Mouse (Mus musculus) CD4-positive, CD25-positive, alpha-beta regulatory T cell, adult 4 months (primary cell): ENCODE measurements around the gene Syngr3. TPM values are rescaled to one million over a fixed set of nuclear protein-coding genes. Genes with fewer than 3 reads are reported as not detected.

Experiments
- ATAC-seq: one replicate; pipeline ENCODE4 v1.8.0; 2017
- polyA plus RNA-seq, 2 experiments: library from polyadenylated mRNA; unstranded; fragments of 100-300 nt; shearing (Covaris generic); gene quantifications; one replicate each; pipeline ENCODE4 v1.2.1; 2017

Gene Syngr3
- polyA plus RNA-seq, 2 experiments from 2014 or later = 1.1 TPM

GRCm38 (mm10) chr17:24644030-24644715 lies 45.6 kb downstream of the Syngr3 start:
- no peak for ATAC-seq

GRCm38 (mm10) chr17:24642791-24643343 lies 46.9 kb downstream of the Syngr3 start:
- ATAC-seq = no peak

GRCm38 (mm10) chr17:24641944-24642343 lies 47.8 kb downstream of the Syngr3 start:
- ATAC-seq = no peak

- ATAC-seq = no peak
Measured at GRCm38 (mm10) chr17:24640581-24640980, 49.2 kb downstream of the Syngr3 start.

GRCm38 (mm10) chr17:24640119-24640518 lies 49.6 kb downstream of the Syngr3 start:
- no peak for ATAC-seq

- no peak for ATAC-seq
Measured at GRCm38 (mm10) chr17:24639571-24639988, 50.2 kb downstream of the Syngr3 start.

GRCm38 (mm10) chr17:24638840-24639239 lies 50.9 kb downstream of the Syngr3 start:
- no peak for ATAC-seq

- ATAC-seq = no peak
Measured at GRCm38 (mm10) chr17:24638214-24638613, 51.5 kb downstream of the Syngr3 start.

- ATAC-seq = no peak
Measured at GRCm38 (mm10) chr17:24636781-24637481, 52.8 kb downstream of the Syngr3 start.

- no peak for ATAC-seq
Measured at GRCm38 (mm10) chr17:24635694-24636093, 54.1 kb downstream of the Syngr3 start.

Other genes starting within 250 kb of the Syngr3 start
- gene Dnase1l2, start 246.8 kb downstream of the Syngr3 start, polyA plus RNA-seq = 1 to 10 TPM; 7.4 to 8.3 TPM
- gene E4f1, start 219.6 kb downstream of the Syngr3 start, polyA plus RNA-seq = 10 to 100 TPM; 34.3 to 62.8 TPM
- gene Pgp, start 219.6 kb downstream of the Syngr3 start, polyA plus RNA-seq = 1 to 10 TPM; 4.1 to 5.3 TPM
- gene Bricd5, start 216.1 kb downstream of the Syngr3 start, polyA plus RNA-seq = not detected
- gene Mlst8, start 210.9 kb downstream of the Syngr3 start, polyA plus RNA-seq = 10 to 100 TPM; 14.3 to 25.8 TPM
- gene Caskin1, start 201.4 kb downstream of the Syngr3 start, polyA plus RNA-seq = under 1 TPM; 0.16 TPM
- 10 to 100 TPM; 52.8 to 72.1 TPM for gene Traf7, start 162.0 kb downstream of the Syngr3 start, polyA plus RNA-seq
- 1 to 10 TPM; 4.0 to 5.0 TPM for gene Rab26, start 155.7 kb downstream of the Syngr3 start, polyA plus RNA-seq
- gene Pkd1, start 140.1 kb downstream of the Syngr3 start, polyA plus RNA-seq = 10 to 100 TPM; 16.8 to 34.7 TPM
- 10 to 100 TPM; 20.5 to 28.2 TPM for gene Tsc2, start 57.3 kb downstream of the Syngr3 start, polyA plus RNA-seq
- gene Nthl1, start 57.3 kb downstream of the Syngr3 start, polyA plus RNA-seq = 1 to 10 TPM; 3.1 to 6.0 TPM
- not detected for gene Slc9a3r2, start 39.6 kb downstream of the Syngr3 start, polyA plus RNA-seq
- not detected for gene Npw, start 31.5 kb downstream of the Syngr3 start, polyA plus RNA-seq
- gene Zfp598, start 20.3 kb downstream of the Syngr3 start, polyA plus RNA-seq = 1 to 10 TPM; 3.7 to 5.4 TPM
- 10 to 100 TPM; 13.5 to 21.7 TPM for gene Gfer, start 6.2 kb upstream of the Syngr3 start, polyA plus RNA-seq
- gene Noxo1, start 6.3 kb upstream of the Syngr3 start, polyA plus RNA-seq = 1 to 10 TPM; 1.2 to 1.4 TPM
- 10 to 100 TPM; 38.1 to 71.3 TPM for gene Tbl3, start 17.7 kb upstream of the Syngr3 start, polyA plus RNA-seq
- not detected for gene Rnf151, start 28.1 kb upstream of the Syngr3 start, polyA plus RNA-seq
- 100 to 1,000 TPM; 608 to 780 TPM for gene Rps2, start 28.2 kb upstream of the Syngr3 start, polyA plus RNA-seq
- 100 to 1,000 TPM; 227 to 245 TPM for gene Ndufb10, start 34.5 kb upstream of the Syngr3 start, polyA plus RNA-seq
- gene Rpl3l, start 37.9 kb upstream of the Syngr3 start, polyA plus RNA-seq = not detected
- 10 to 100 TPM; 29.3 to 30.1 TPM for gene Msrb1, start 46.7 kb upstream of the Syngr3 start, polyA plus RNA-seq
- gene Hs3st6, start 63.0 kb upstream of the Syngr3 start, polyA plus RNA-seq = not detected
- under 1 TPM in 1 of 2 experiments, not detected in 1; 0.24 TPM for gene Meiob, start 114.3 kb upstream of the Syngr3 start, polyA plus RNA-seq
- 10 to 100 TPM; 27.0 to 31.8 TPM for gene Hagh, start 150.2 kb upstream of the Syngr3 start, polyA plus RNA-seq
- gene Fahd1, start 160.4 kb upstream of the Syngr3 start, polyA plus RNA-seq = 1 to 10 TPM; 2.7 to 2.8 TPM
- gene Igfals, start 176.0 kb upstream of the Syngr3 start, polyA plus RNA-seq = not detected
- gene Nubp2, start 196.4 kb upstream of the Syngr3 start, polyA plus RNA-seq = 100 to 1,000 TPM in 1 of 2 experiments, 10 to 100 TPM in 1; 76.6 to 104 TPM
- 10 to 100 TPM; 53.0 to 59.5 TPM for gene Spsb3, start 196.7 kb upstream of the Syngr3 start, polyA plus RNA-seq
- 10 to 100 TPM; 19.9 to 41.4 TPM for gene Eme2, start 205.1 kb upstream of the Syngr3 start, polyA plus RNA-seq
- 10 to 100 TPM; 74.5 to 78.5 TPM for gene Mrps34, start 205.2 kb upstream of the Syngr3 start, polyA plus RNA-seq
- 10 to 100 TPM; 40.7 to 52.5 TPM for gene Nme3, start 206.5 kb upstream of the Syngr3 start, polyA plus RNA-seq
- gene Mapk8ip3, start 247.0 kb upstream of the Syngr3 start, polyA plus RNA-seq = 10 to 100 TPM; 31.7 to 41.9 TPM